Mouse (Mus musculus) spleen, adult 2 months (tissue): ENCODE results near the gene Farsa. TPM values are rescaled to one million over a fixed set of nuclear protein-coding genes. Genes with fewer than 3 reads are reported as not detected.
"Not testable (repeated sequence)": the region's sequence is repeated elsewhere in the genome, so short reads cannot be mapped to it uniquely, and the experiment has no call there.

ENCODE experiments used
- DNase-seq, 2 experiments: peaks; one replicate each; pipeline versions ENCODE4 v3.0.0 to v3.0.0-alpha.2; 2012 to 2021; ENCODE audit warnings: low spot score in 2 of 2, low read depth in 1 of 2
- H3K27ac ChIP-seq: fragments of 200-500 bp; 2 replicates; pipeline ENCODE4 v1.5.1; 2012; ENCODE audit warnings: low read length, inconsistent platforms; ENCODE audit not compliant: insufficient read depth
- H3K27me3 ChIP-seq: fragments of 200-500 bp; 2 replicates; pipeline ENCODE4 v1.6.1; 2012; ENCODE audit warnings: mild to moderate bottlenecking, moderate library complexity, low read length, inconsistent platforms; ENCODE audit not compliant: control insufficient read depth, insufficient read depth
- H3K36me3 ChIP-seq: fragments of 200-500 bp; 2 replicates; pipeline ENCODE4 v1.6.1; 2012; ENCODE audit warnings: mild to moderate bottlenecking, low read length, inconsistent platforms; ENCODE audit not compliant: control insufficient read depth, insufficient read depth
- H3K4me1 ChIP-seq: fragments of 200-500 bp; 2 replicates; pipeline ENCODE4 v1.6.1; 2011; ENCODE audit warnings: inconsistent platforms; ENCODE audit not compliant: control insufficient read depth, insufficient read depth, insufficient read length
- H3K4me3 ChIP-seq: fragments of 200-500 bp; 2 replicates; pipeline ENCODE4 v1.5.1; 2011; ENCODE audit warnings: mild to moderate bottlenecking, inconsistent platforms; ENCODE audit not compliant: insufficient read depth, insufficient read length; ENCODE audit errors: extremely low read depth
- CTCF ChIP-seq: fragments of 200-500 bp; IDR thresholded peaks from 2 replicates; pipeline ENCODE4 v1.5.1; 2011; ENCODE audit warnings: mild to moderate bottlenecking, inconsistent platforms; ENCODE audit not compliant: insufficient read depth, insufficient read length, insufficient replicate concordance; ENCODE audit errors: extremely low read depth
- POLR2A ChIP-seq: fragments of 200-500 bp; IDR thresholded peaks from 2 replicates; pipeline ENCODE4 v1.6.1; 2011; ENCODE audit warnings: low read depth, low read length, inconsistent platforms
- WGBS: fragments of 180-500 bp; shearing (Covaris S2); methylation state at CpG from one replicate; pipeline ENCODE4 v1.1.7; 2018; 5-methylcytosine and 5-hydroxymethylcytosine counted together
- polyA plus RNA-seq: library from polyadenylated mRNA; depleted of rRNA; stranded (reverse); fragments of >200 nt; gene quantifications from 2 replicates; pipeline ENCODE4 v1.2.3, GENCODE M21; 2012

Gene Farsa
- polyA plus RNA-seq, 1 experiment, result 50.3 TPM

DNA sequence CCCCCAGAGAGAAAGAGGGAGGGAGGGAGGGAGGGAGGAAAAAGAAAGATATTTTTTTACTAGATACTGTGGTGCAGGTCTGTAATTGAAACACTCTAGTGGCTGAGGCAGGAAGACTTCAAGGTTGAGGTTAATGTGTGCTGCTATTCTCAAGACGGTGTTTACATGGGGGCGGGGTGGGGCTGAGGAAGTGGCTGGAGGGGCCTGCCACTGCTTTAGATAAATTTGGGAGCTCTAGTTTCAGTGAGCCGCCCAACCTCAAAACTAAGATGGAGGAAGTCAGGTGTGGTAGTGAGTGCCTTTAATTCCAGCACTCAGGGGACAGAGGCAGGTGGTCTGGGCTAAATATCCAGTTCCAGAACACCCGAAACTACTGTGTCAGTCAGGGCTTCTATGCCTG, 31.2 kb upstream of the Farsa start:
- H3K27ac ChIP-seq, result peak overlapping the region; percentile 77
- no peak overlapping the region for H3K4me3 ChIP-seq
- TF ChIP-seq CTCF, result no peak
- TF ChIP-seq POLR2A, result no peak
- no peaks in the 10 kb centered on the region for H3K27me3 ChIP-seq
- DNase-seq, result peak in 1 of 2 experiments; percentile 64
- peaks cover 10% of the 10 kb centered on the region; the same call in 1 of the 2 replicates for H3K4me1 ChIP-seq
- WGBS, result 15% methylated on average over 4 of the region's 4 CpGs
- H3K36me3 ChIP-seq, result no peaks in the 10 kb centered on the region

DNA sequence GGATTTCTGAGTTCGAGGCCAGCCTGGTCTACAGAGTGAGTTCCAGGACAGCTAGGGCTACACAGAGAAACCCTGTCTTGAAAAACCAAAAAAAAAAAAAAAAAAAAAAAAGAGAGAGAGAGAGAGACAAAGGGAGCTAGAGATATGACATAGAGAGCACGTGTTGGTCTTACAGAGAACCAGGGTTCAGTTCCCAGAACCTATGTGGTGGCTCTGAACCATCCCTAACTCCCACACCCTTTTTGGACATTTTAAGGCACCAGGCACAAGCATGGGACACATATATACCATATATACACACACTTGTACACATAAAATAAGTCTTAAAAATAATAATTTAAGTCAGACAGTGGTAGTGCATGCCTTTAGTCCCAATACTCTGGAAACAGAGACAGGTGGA, 30.3 kb upstream of the Farsa start:
- not testable (repeated sequence) for DNase-seq, H3K4me1 ChIP-seq, H3K36me3 ChIP-seq, H3K27me3 ChIP-seq, H3K4me3 ChIP-seq
- peak overlapping the region; percentile 77; the same call in 1 of the 2 replicates for H3K27ac ChIP-seq
- WGBS, result 81% methylated on average over 2 of the region's 2 CpGs

DNA sequence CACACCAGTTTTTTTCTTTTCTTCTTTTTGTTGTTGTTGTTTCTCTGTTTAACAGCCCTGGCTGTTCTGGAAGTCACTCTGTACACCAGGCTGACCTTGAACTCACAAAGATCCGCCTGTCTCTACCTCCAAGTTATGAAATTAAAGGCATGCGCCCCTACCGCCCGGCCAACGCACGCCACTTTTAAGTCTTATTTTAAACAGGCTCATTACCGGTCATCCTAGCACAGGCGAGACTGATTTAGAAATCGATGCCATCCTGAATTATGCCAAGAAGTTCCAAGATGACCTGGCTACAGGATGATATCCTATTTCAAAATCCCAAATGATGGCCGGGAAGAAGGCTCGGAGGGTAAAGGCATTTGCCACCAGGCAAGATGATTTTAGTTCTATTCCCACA, 25.3 kb upstream of the Farsa start, which contains the start of gene Gadd45gip1:
Gene Gadd45gip1 (plus strand): TSS at position 33 of the 400 bp plus-strand sequence.
- Histone ChIP-seq H3K27ac (peak within 1 kb of the TSS; percentile 81), H3K4me3 (peak within 1 kb of the TSS; percentile 87), H3K36me3 (peaks cover 20% of the 10 kb centered on the region), H3K27me3 (no peaks in the 10 kb centered on the region), H3K4me1 (no peaks in the 10 kb centered on the region; the same call in 1 of the 2 replicates)
- WGBS, result 15% methylated on average over 11 of the region's 11 CpGs
- no peak for TF ChIP-seq POLR2A
- peak; percentile 12; the same call in 1 of the 2 replicates for TF ChIP-seq CTCF
- DNase-seq, result peak; percentile 54 to 63

DNA sequence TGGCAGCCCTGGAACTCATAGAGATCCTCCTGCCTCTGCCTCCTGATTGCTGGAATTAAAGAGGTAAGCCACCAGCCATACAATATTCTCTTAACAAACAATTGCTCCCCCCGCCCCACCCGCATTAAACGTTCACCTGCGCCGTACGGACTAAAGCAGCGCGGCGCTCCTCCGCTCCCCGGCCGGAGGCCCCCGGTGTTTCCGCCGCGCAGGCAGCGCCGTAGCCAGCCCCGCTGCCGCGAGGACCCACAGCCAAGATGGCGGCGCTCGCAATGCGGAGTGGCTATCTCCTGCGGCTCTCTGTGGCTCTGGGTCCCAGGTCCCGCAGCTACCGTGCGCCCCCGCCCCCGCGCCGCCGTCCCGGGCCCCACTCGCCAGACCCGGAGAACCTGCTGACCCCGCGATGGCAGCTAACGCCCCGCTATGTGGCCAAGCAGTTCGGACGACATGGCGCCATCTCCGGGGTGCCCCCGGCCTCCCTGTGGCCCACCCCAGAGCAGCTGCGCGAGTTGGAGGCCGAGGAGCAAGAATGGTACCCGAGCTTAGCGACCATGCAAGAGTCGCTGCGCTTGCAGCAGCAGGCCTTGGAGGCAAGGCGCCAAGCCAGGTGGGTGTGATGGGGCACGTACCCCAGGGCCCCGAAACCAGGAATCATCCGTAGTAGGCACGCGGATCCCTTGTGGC, 24.6 kb upstream of the Farsa start:
- DNase-seq, result peak; percentile 53 to 84
- TF ChIP-seq CTCF (no peak), POLR2A (peak; percentile 94)

GRCm38 (mm10) chr8:84832759-84833742, 23.7 kb upstream of the Farsa start:
- no peak for DNase-seq
- Histone ChIP-seq H3K4me3 (peak overlapping the region; percentile 87), H3K36me3 (peaks cover 35% of the 10 kb centered on the region), H3K27ac (no peak overlapping the region), H3K27me3 (no peaks in the 10 kb centered on the region), H3K4me1 (no peaks in the 10 kb centered on the region; the same call in 1 of the 2 replicates)
- no peak for TF ChIP-seq CTCF
- no peak for TF ChIP-seq POLR2A
- 37% methylated on average over 10 of the region's 10 CpGs for WGBS

More for the DNA sequence above, 24.6 kb upstream of the Farsa start:
- H3K4me3 ChIP-seq, result peak overlapping the region; percentile 87
- H3K27ac ChIP-seq, result peak overlapping the region; percentile 81
- no peaks in the 10 kb centered on the region for H3K27me3 ChIP-seq
- no peaks in the 10 kb centered on the region; the same call in 1 of the 2 replicates for H3K4me1 ChIP-seq
- H3K36me3 ChIP-seq, result peaks cover 26% of the 10 kb centered on the region
- under 1% methylated on average over 59 of the region's 59 CpGs for WGBS

DNA sequence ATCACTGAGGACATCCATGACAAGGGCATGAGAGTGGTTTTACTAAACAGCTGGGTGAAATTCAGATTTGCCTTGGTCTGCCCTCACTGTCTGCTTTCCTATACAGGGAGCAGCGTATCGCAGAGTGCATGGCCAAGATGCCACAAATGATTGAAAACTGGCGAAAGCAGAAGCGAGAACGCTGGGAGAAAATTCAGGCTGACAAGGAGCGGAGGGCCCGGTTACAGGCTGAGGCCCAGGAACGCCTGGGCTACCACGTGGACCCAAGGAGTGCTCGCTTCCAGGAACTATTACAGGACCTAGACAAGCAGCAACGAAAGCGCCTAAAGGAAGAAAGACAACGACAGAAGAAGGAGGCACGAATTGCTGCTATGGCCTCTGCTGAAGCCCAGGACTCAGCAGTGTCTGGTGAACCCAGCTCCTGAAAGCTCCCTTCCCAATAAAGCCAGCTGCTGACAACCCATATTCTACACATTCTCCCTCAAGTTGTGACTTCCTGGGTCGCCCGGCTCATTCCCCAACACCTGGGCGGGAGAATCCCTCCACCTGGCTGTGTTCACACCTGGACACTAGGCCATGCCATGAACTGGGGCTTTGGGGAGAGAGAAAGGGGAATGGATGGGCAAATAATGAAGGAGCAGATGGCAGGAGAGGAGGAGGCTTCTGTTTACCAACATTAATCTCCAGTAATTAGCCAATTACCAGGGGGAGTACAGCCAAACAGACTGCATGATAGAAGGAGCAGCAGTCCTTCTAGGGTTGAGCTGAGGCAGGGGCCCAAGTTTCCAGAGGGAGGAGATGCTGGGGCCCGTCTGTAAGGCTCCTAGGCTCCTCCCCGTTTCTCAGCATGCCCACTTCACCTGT, 22.6 kb upstream of the Farsa start:
- H3K36me3 ChIP-seq, result peaks cover 40% of the 10 kb centered on the region
- H3K27me3 ChIP-seq, result no peaks in the 10 kb centered on the region
- WGBS, result 91% methylated on average over 19 of the region's 19 CpGs
- TF ChIP-seq CTCF (no peak), POLR2A (no peak)
- no peak overlapping the region for H3K4me3 ChIP-seq
- no peak overlapping the region for H3K27ac ChIP-seq
- no peaks in the 10 kb centered on the region; the same call in 1 of the 2 replicates for H3K4me1 ChIP-seq
- DNase-seq, result no peak
